Mouse (Mus musculus) hindlimb bud, embryonic 11.5 days (tissue): ENCODE measurements at regions not wholly inside any gene's neighbourhood (a gene's known extent, or its start where the extent isn't known, plus 50 kb on each side); places are given as distances from the start of the nearest gene placed in this dataset.

Experiments used
- DNase-seq: peaks from one replicate; pipeline ENCODE4 v3.0.0-alpha.2; 2012; ENCODE audit warnings: low read depth, low spot score; ENCODE audit errors: extremely low spot score

DNA sequence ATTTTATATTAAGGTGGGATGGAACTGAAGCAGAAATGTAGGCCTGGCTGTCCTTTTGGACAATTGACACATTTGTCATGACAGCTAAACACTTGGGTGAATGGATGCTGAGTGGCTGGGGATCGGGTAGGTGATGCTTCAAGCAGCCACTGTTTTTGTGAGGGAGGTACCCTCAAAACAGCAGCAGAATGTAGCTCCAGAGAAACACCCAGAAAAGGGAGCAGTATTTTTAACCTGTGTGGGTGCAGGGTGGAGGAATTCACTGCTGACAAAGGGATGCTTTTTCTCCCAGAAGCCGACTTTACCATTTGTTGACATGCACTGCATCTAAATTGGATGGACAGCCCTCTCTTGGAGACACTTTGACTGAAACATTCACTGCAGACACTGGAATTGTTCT, 213.7 kb upstream of the Camk1g start:
- DNase-seq: no peak

DNA sequence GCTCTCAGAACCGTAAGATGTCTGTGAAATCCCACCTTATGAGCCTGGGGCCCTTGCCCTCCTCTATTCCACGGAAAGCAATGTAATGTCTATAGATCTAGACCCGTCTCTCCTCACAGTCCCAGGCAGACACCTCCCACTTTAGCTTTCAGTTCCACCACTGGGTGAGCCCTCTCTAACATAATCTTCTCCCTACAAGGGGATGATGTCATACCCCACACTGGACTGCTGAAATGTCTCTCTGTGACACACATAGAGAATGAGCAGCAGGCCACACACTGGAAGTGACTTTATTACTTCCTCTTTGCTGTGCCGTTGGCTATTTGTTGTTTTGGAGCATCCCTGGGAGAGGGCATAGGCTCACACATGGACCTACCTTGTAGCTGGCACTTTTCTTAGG, 210.3 kb upstream of the Camk1g start:
- no peak for DNase-seq

DNA sequence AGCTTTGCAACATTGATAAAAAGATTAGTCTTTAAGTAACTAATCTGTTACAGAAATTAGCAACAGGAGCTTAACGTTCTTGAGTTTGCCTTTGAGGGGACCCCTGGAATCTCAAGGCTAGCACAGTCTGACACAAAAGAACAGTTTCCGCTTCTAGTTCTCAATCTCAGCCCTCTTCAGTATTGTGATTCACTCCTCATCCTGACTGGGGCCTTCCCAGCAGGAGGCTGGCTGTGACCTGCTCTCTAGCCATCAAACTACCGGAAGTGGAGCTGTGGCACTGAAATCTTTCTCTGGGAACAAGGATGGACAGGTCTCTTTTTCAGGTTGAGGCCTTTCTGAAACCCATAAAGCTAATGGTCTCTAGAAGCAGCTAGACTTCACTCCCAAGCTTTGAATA, 209.6 kb upstream of the Camk1g start:
- DNase-seq: no peak

DNA sequence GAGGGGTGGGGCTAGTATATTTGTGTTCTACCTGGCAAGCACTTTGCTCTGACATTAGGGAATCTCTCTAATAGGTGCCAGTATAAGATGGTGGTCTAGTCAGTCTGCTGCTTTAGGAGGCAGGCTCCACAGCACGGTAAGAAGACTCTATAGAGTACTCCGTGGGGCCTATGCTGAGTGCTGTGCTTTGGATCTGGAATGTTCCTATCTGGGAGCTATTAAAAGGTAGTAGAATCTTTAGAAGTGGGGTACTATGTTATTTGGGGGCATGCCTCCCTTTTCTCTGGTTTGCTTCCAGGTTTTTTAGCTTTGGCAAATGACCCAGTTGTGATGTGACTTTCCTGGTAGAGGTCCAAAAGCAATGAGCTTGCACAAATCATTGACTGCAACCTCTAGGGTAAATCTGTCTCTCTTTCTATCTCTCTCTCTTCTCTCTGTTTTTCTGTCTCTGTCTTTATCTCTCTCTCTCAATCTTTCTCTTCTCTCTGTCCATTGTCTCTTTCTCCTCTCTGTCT, 208.6 kb upstream of the Camk1g start:
- DNase-seq: no peak

DNA sequence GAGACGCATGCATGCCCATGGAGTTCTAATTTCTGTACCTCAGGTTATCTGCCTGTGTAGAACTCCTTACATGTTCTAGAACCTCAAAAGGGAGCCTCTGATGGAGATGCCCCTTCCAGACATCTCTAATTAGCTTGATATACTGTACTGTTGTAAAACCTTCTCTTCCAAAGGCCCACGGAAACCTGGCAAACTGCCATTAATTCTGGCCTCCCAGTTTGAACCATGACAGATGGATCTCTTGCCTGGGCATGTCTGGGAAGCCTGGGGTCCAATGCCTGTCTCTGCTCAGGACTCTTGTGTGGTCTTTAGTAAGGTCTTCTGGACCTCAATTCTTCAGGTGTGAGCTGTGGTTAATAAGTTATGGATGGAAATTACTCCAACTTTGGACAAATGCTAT, 207.7 kb upstream of the Camk1g start:
- no peak for DNase-seq

DNA sequence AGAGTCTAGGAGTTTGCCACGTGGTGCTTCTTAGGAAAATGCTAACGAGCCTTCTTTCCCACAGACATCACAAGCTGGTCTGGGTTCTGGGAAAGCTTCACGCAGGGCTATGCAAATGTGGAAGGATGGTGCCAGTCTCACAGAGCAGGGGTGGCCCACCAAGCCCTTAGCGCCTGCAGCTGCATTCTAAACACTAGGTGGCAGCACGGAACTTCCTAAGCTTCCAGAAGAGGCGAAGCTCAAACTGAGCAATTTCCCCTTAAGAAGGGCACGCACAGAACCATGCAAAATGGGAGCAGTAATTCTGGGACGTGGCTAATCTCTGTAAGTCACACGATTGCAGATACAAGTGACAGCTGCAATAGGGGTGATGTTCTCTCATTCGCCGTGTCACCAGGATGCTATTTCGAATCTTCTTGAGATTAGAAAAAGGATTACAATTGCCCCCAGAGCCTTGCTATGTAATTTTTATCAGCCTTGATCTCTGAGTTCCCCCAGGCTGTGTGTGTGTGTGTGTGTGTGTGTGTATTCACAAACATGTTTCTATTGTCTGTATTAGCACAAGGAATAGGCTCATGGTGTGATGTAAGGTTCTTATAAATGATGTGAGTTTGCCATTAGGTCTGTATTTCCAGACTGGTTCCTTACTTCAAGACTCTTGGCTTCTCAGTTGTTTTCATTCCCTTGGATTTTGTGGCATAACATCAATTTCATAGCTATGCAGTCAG, 206.1 kb upstream of the Camk1g start:
- DNase-seq: peak; percentile 58

DNA sequence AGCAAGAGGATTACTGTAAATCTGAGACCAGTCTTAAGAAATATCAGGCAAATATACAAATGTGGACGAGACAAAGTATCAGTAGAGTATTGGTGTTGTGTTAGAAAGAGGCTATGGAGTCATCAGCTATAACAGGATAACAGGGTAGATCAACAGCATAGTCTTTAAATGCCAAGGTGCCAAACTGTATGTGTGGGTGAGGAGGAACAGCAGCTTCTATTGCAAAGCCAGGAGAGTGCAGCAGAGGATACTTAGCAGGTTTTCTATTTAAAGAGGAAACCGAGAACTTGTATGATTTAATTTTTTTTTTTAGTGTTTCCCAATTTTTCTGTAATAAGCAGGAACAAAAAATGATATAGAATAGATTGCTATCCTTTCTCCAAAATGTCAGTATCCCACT, 202.7 kb upstream of the Camk1g start:
- DNase-seq: no peak

DNA sequence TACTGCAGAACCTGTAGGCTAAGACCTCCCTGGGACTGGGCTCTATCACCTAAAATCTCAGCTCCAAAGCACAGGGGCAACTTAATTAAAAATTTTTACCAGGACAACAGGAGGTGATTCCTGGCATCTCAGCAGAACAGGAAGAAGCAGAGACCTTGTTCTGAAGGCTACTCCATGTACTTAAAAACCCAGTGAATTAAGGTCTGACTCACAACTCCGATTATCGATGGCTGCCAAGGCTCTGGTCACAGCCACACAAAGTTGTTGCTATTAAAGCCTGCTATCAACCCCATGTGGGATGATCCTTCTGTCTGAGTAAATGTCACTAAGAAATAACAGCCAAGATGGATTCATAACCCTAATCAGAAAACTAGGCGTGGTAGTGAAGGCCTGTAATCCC, 202.3 kb upstream of the Camk1g start:
- no peak for DNase-seq

DNA sequence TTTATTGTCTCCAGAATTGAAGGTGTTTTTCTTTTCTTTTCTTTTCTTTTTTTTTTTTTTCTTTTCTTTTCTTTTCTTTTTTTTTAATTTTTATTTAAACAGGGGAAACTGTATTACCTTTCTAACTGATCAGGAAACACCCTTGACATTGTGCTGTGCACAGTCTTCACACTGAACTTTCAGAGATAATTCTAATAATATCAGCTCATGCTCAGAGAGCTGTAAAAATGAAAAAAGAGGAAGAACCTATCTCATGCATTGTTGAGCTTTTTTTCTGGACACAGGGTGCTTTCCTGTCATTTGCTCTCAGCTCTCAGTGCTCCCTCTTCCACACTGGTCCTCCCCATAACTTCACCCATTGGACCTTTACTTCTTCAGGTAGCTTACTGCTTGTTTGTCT, 201.0 kb upstream of the Camk1g start:
- no peak for DNase-seq

DNA sequence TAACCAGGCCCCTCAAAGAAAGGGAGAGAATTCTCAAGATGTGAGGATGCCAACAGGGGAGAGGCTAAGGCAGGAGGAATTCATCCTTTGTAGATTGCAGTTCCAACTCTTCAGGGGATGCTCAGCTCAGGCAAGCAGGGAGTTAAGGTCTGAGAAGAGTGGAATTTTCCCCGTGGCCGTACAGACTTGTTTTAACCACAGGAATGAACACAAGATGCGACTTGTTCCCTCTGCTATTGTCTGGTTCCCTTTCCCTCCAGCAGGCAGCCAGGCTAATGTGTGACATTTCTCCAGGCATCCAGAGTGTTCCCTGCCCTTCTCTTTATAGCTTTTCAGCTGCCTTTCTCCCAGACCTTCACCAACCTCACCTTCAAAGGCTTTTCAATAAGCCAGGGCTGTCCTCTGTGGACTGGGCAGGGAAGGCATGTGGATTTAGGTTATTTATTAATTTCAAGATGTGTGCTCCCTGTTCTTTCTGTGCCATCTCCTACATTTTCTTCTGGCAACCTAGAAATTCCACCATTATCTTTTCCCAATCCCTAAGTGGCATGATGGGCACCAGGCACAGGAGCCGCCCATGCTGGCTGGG, 198.6 kb upstream of the Camk1g start:
- DNase-seq: no peak

DNA sequence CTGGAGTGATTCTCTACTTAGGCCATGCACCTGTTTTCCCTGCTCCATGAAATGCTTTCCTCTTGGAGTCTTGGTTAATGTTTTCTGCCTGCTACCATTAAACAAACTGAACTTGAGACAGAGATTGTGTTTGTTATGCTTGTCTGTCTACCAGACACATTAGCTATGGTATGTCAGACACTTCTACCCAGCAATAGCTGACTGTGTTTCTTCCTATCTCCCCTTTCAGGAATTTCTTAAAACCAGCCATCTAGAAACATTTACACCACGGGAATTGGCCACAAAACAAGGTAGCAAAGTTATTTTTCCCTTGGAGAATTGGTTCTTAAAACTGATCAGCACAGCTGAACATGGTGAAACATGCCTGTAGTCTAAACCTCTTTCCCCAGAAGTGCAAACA, 197.1 kb upstream of the Camk1g start:
- no peak for DNase-seq

DNA sequence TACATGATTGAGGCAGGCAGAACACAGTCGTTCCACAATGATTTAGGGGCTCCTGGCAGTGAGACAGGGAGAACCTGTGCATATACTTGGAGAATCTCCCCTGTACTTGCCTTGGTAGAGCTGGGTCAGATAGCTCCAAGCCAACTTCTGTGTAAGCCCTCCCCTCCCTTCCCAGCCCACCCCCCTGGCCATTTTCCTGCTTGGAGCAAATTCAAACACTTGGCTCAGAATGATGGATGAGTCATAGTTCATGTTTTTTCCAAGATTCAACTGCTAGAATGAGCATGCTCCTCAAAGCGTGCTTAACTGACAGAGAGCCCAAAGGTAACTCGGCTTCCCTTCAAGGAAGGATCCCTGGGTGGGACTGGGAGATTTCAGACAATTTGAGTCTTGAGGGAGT, 194.1 kb upstream of the Camk1g start:
- no peak for DNase-seq

DNA sequence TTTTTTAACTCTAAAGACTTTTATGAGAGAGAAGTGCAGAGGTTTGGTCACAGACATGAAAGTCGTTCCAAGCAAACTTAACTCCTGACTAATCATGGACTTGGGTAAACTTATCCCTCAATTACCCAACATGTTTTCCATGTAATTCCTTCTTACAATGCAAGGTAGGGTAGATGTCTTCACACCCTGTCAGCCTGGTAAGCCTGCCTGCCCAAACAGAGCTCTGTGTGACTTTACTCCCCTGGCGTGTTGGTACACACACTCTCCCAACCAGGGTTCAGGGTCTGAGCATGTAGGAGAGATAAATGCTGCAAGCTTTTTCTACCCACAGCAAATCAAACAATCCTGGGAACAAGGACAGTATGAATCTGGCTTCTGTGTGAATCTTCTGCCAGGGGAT, 192.1 kb upstream of the Camk1g start:
- no peak for DNase-seq

DNA sequence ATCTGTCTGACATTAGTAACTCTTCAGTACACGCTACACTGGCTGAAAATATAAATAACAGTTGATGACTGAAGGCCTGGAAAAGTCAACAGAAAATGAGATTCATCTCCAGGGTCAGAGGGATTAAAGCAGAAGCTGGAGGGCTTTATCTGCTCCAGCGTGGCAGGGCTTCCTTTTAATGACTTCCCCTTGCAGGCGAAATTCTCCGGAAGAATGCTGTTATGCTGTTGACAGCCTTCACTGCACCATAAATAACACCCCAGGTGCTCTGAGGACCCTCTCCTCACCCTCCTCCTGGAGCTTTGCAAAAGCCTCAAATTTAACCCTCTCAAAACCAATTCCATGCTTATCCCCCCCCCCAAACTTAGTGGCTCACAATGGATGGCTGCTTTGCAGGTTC, 188.0 kb upstream of the Camk1g start:
- DNase-seq: no peak

DNA sequence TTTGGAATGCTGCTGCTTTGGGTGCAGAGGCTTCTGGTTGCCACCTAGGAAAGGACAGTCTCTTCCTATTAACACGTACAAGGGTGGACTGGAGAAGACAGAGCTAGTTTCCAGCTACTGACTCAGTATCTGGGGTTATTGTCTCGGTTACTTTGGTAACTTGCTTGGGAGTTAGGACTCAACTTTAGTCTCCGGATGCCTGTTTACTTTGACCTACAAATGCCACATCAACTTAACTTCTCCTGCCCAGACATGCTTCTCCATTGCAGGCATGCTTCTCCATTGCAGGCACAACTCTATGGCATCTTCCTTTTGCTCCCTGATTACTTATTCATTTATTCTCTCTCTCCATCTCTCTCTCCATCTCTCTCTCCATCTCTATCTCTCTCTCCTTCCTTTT, 184.6 kb upstream of the Camk1g start:
- DNase-seq: no peak

DNA sequence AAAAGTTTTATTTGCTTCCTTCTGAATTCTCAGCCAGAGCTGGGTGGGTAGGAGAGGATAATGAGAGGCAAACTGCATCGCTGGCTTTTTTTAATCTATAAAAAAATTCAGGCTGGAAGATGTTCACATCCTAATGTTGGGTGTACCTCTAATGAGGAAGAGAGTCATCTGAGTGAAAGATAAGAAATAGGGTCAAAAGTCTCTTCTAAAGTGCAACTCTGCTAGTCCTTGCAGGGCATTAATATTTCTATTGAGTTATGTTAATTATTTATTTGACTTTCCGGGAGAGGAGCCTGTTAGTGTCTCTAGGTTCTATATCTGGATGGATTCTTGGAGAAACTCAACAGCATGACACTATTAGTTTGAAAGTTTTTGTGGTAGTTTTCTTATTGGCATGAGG, 182.2 kb upstream of the Camk1g start:
- DNase-seq: no peak

DNA sequence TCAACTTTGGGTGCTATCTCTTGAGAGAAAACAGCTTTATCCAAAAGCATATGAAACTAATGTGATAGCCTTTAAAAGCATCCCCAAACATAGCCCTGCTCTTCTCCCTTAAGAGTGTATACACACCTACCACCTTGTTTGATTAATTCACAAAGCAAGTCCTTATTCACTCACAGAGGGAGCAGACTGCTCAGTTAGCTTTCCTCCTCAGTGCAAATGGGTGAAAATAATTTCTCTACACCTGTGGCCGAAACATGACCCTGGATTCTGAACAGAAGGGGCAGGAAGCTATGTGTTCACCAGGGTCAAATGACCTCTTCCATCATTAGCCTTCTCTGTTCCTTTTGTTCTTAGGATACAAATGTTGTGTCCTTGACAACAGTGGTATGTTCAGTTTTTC, 181.2 kb upstream of the Camk1g start:
- DNase-seq: no peak

DNA sequence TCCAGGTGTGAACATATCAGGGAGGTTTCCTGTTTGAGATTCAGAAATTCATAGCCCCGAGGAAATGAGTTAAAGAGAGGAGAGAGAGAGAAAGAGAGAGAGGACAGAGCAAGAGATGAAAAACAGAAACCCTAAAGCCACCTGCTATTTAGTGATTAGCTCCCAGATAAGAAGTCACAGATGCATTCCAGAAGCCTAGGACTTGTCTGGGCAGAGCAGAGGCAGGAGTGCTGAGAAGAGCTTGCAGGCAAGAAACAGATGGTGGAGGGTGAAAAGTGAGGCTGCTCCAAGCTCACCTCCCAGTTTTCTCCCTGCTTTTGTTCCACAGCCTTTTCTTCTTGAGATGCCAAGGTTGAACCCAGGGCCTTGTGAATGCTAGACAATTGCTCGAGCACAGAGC, 180.7 kb upstream of the Camk1g start:
- DNase-seq: no peak

DNA sequence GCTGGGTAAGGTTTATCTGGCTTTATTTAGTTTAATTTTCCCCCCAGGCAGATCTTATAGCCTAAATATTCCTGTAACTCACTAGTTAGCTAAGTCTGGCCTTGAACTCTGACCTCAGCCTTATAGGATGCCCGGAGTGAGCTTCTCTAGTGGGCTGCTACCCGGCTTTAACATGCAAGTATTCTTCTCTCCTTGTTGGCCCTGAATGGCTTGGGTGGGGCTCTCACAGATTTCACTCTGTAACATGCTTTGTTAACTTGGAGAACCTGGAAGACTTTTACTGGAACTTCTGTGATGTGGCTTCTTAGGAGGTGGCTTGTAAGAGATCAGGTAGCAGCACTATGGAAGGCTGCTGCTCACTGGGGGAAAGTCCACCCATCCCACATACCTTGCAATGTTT, 177.3 kb upstream of the Camk1g start:
- no peak for DNase-seq

DNA sequence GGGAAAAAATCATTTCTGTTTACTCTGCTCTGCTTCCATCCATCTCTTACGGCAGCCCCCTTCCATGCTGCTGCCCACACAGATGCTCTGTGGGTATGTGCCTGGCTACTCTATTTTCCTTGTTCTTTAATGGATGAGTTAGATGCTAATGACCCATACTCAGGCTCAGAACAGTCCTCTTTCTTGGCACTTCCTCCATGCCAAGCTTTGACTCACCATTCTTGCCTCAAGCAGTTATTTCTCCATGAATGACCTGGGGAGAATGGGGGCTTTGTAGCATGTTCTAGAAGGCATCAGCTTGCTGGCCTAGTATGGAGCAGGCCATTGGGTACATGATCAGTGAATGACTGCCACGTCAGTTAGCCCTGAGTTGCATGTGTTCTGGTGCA, 175.9 kb upstream of the Camk1g start:
- DNase-seq: no peak

DNA sequence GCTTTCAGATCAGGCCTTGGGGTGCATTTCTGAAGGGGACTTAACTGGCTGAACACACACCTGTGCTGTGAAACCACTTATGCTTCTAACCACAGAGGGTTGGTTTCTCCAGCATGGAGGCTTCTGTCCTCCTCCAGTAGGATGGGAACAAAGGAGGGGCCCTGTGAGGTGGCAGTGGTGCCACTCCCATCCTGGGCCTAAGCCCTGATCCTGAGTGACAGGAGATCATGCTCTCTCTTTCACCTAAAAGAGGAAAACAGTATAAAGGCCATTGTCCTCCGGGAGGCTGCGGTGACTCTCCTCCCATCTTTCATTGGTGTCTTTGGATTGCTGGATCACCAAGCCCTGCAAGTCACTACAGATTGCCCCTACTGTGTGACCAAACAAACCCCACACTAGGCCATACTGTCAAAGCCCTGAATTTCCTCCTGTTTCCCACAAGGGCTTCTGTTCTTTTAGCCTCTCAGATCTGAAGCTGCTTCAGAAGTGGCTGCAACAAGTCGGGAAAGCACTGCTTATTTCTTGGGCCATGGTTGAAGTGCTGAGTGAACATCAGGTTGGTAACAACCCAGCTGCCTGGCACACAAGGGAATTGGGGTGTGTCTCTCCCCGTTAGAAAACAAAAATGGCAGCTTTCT, 175.4 kb upstream of the Camk1g start:
- DNase-seq: no peak

DNA sequence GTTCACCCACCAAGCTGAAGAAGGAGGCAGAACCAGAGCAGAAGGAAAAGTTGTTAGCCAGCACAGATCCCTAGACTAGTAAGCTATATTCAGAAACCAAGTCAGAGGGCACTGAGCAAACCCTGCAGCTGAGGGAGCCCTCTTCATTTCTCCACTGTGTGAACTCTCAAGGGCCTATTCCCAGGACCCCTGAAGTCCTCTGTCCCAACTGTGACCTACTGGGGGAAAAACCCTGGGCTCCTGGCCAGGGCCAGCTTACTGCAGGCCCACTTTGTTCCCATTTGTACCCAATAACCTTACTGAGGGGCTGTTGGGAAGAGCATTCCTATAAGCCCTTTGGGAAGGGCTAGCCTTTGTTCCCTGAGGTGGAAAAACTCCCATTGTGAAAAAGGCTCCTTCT, 174.7 kb upstream of the Camk1g start:
- DNase-seq: no peak

DNA sequence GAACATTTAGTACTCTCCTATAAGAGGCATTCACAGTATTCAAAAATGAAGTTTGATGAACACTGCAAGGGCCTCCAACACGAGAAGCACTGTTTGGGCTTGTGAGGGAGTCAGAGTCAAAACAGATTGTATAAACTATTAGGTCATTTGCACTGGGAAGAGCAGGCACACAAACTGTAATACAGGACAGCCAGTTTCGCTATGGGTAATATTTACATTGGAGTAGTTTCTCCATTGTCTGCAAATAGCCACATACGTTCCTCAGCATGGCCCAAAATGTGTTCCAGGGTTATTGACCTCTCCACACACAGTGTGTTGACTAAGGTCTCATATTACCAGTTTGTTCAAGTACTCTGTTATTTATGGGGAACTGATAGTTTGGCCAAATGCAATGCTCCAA, 173.7 kb upstream of the Camk1g start:
- no peak for DNase-seq
